Mouse (Mus musculus): ENCODE results near the gene Tom1l1. TPM values are rescaled to one million over a fixed set of nuclear protein-coding genes. Genes with fewer than 3 reads are reported as not detected.

Gene Tom1l1
- polyA plus RNA-seq, 1 experiment from 2014 or later = 42.7 TPM

DNA sequence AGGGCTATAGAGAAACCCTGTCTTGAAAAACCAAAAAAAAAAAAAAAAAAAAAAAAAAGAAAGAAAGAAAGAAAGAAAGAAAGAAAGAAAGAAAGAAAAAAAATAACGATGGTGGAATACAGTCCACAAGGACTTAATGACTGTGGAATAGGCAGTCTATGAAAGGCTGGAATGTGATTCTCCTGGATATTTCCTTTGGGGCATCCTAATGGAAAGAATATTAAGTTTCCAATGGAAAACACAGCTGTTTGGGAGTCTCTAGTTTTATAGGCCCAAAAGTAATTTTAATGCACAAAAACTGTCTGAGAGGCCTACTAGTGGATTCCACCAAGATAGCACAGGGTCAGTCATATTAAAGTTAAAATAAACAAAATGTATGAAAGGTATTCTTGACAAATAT, 92.3 kb downstream of the Tom1l1 start:
- Histone ChIP-seq H3K36me3 (peaks cover 8% of the 10 kb centered on the region; the same call in 1 of the 2 replicates), H3K4me2 (no peak overlapping the region), H3K27ac (no peak overlapping the region), H3K9ac (no peak overlapping the region), H3K9me3 (no peaks in the 10 kb centered on the region), H3K4me3 (replicated peaks) (no peak overlapping the region), H3K4me1 (no peaks in the 10 kb centered on the region), H3K27me3 (replicated peaks) (no peaks in the 10 kb centered on the region)
- ATAC-seq (ENCODE audit: insufficient read depth, low FRiP score, low read depth) = no peak
- 93% methylated on average over 1 of the region's 1 CpGs for WGBS

Other genes with a start within 250 kb of the Tom1l1 start
- 15.4 and 20.4 TPM in 2 replicates for gene Stxbp4, start 50.3 kb downstream of the Tom1l1 start, polyA plus RNA-seq (2015; fragmentation: Nextera tagmentation; extraction: Ambion mirVana)
- 37.0 and 38.3 TPM in 2 replicates for gene Cox11, start 50.2 kb downstream of the Tom1l1 start, polyA plus RNA-seq (2015; fragmentation: Nextera tagmentation; extraction: Ambion mirVana)